In the genomic region with DNA sequence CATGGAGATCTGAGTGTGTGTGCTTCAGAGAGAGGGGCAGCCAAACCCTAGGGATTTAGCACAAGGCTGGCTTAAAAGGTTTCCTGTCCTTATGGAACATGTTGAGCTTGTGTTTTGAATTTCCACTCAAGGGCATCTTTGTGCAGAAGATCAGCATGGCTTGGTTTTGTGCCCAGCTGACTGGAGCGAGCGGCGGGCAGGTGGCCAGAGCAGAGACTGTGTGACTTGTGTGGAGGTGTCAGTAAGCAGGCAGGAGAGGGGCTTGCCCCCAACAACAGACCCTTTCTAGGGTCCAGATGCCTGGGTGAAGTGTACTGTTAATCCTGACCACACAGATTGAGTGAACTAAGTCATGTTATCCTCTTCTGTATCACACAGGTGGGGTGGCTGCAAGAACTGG, we compare ENCODE assay signal across 15 mouse cellular contexts.
DNase-seq lines count a peak whose midpoint lies in the region; ATAC-seq lines count a peak whose summit lies in the region.
"Had no signal": no experiment of that assay in that cellular context is flagged by ENCODE, and none has a peak within 500 bp of the region (broad histone marks: within the 10 kb centered on the region; RNA-seq: fewer than 3 reads in every experiment).

No protein-coding gene starts in this region.

- ATAC-seq in hindbrain, embryonic 12.5 days (ENCODE audit: low FRiP score): no peak
- ATAC-seq in embryonic facial prominence, embryonic 13.5 days (ENCODE audit: insufficient number of reproducible peaks, insufficient read depth, low FRiP score, low TSS enrichment, low read depth): no peak
- ATAC-seq: lung, postnatal 0 days; midbrain, embryonic 16.5 days; Patski had no signal

- peaks cover 21% of the 10 kb centered on the region for H3K4me1 ChIP-seq in hindbrain, embryonic 10.5 days (replicated peaks)
- H3K4me1 ChIP-seq in hindbrain, embryonic 12.5 days: peaks cover 4% of the 10 kb centered on the region; the same call in 1 of the 2 replicates
- H3K4me1 ChIP-seq in embryonic facial prominence, embryonic 13.5 days: peaks cover 12% of the 10 kb centered on the region
- H3K4me1 ChIP-seq in midbrain, embryonic 10.5 days: peaks cover 24% of the 10 kb centered on the region

- H3K9ac ChIP-seq in hindbrain, embryonic 12.5 days: no peak overlapping the region
- no peak overlapping the region for H3K9ac ChIP-seq in embryonic facial prominence, embryonic 13.5 days
- H3K9ac ChIP-seq: forebrain, embryonic 12.5 days; limb, embryonic 15.5 days had no signal

- no peak overlapping the region for H3K4me2 ChIP-seq in hindbrain, embryonic 12.5 days (replicated peaks)
- no peak overlapping the region for H3K4me2 ChIP-seq in embryonic facial prominence, embryonic 13.5 days
- H3K4me2 ChIP-seq: forebrain, embryonic 12.5 days; limb, embryonic 15.5 days had no signal

- DNase-seq in hindbrain, embryonic 10.5 days (ENCODE audit: low spot score): no peak
- peak; percentile 50 for DNase-seq in ovary, adult 18-20 months (ENCODE audit: low spot score)
- no peak for DNase-seq in ovary, postnatal 14 days (ENCODE audit: low spot score)
- DNase-seq in cerebellum, adult 11 months: peak; percentile 81
- DNase-seq in midbrain, embryonic 10.5 days (ENCODE audit: low spot score): no peak
- no peak for DNase-seq in lung, postnatal 14 days
- DNase-seq: kidney, postnatal 36 days; thymus, postnatal 4 days had no signal

- H3K4me3 ChIP-seq in hindbrain, embryonic 10.5 days: no peak overlapping the region
- no peak overlapping the region for H3K4me3 ChIP-seq in hindbrain, embryonic 12.5 days
- H3K4me3 ChIP-seq in embryonic facial prominence, embryonic 13.5 days: no peak overlapping the region
- no peak overlapping the region for H3K4me3 ChIP-seq in midbrain, embryonic 10.5 days
- H3K4me3 ChIP-seq: forebrain, embryonic 12.5 days; limb, embryonic 15.5 days had no signal

- H3K36me3 ChIP-seq in hindbrain, embryonic 10.5 days: no peaks in the 10 kb centered on the region
- no peaks in the 10 kb centered on the region for H3K36me3 ChIP-seq in hindbrain, embryonic 12.5 days
- H3K36me3 ChIP-seq in embryonic facial prominence, embryonic 13.5 days: no peaks in the 10 kb centered on the region
- H3K36me3 ChIP-seq in midbrain, embryonic 10.5 days: no peaks in the 10 kb centered on the region
- H3K36me3 ChIP-seq: forebrain, embryonic 12.5 days; limb, embryonic 15.5 days had no signal

- no peaks in the 10 kb centered on the region for H3K9me3 ChIP-seq in hindbrain, embryonic 10.5 days
- H3K9me3 ChIP-seq in hindbrain, embryonic 12.5 days (replicated peaks): no peaks in the 10 kb centered on the region
- H3K9me3 ChIP-seq in embryonic facial prominence, embryonic 13.5 days: no peaks in the 10 kb centered on the region
- H3K9me3 ChIP-seq in midbrain, embryonic 10.5 days (replicated peaks): no peaks in the 10 kb centered on the region
- H3K9me3 ChIP-seq: forebrain, embryonic 12.5 days; limb, embryonic 15.5 days had no signal

- H3K27ac ChIP-seq in hindbrain, embryonic 10.5 days: 0 out of 2 replicates have a peak overlapping the region, but pooled peaks have one; percentile 46
- H3K27ac ChIP-seq in hindbrain, embryonic 12.5 days: no peak overlapping the region
- H3K27ac ChIP-seq in embryonic facial prominence, embryonic 13.5 days: 0 out of 2 replicates have a peak overlapping the region, but pooled peaks have one; percentile 4
- no peak overlapping the region for H3K27ac ChIP-seq in midbrain, embryonic 10.5 days (replicated peaks)
- H3K27ac ChIP-seq: forebrain, embryonic 12.5 days; limb, embryonic 15.5 days had no signal

- no peaks in the 10 kb centered on the region for H3K27me3 ChIP-seq in hindbrain, embryonic 10.5 days (ENCODE audit: insufficient read depth, poor library complexity, severe bottlenecking)
- H3K27me3 ChIP-seq in hindbrain, embryonic 12.5 days: no peaks in the 10 kb centered on the region
- no peaks in the 10 kb centered on the region for H3K27me3 ChIP-seq in embryonic facial prominence, embryonic 13.5 days
- H3K27me3 ChIP-seq in midbrain, embryonic 10.5 days (ENCODE audit: low read depth, poor library complexity, severe bottlenecking): no peaks in the 10 kb centered on the region
- H3K27me3 ChIP-seq: forebrain, embryonic 12.5 days; Patski had no signal

- WGBS in hindbrain, embryonic 10.5 days: 90% methylated on average over 3 of the region's 3 CpGs
- 81% methylated on average over 3 of the region's 3 CpGs for WGBS in hindbrain, embryonic 12.5 days
- WGBS in embryonic facial prominence, embryonic 13.5 days: 91% methylated on average over 3 of the region's 3 CpGs
- 94% methylated on average over 3 of the region's 3 CpGs for WGBS in midbrain, embryonic 10.5 days

Comparison
In these comparisons a context has a peak if more than half of its experiments do, and no peak if none do; other contexts are left out.
1. DNase-seq: peak in ovary, adult 18-20 months (single experiment) and cerebellum, adult 11 months (single experiment); none in hindbrain, embryonic 10.5 days (single experiment), ovary, postnatal 14 days (single experiment), midbrain, embryonic 10.5 days (single experiment) and lung, postnatal 14 days (single experiment).
2. H3K27ac ChIP-seq: peak in hindbrain, embryonic 10.5 days (single experiment) and embryonic facial prominence, embryonic 13.5 days (single experiment); none in hindbrain, embryonic 12.5 days (single experiment) and midbrain, embryonic 10.5 days (single experiment).